Mouse (Mus musculus) hindbrain, embryonic 13.5 days (tissue): ENCODE results near the gene Ash1l. TPM values are rescaled to one million over a fixed set of nuclear protein-coding genes. Genes with fewer than 3 reads are reported as not detected.

Experiments
- ATAC-seq: fragments of 200-750 bp; cut with Nextera tagmentation; 2 replicates; pipeline ENCODE4 v1.8.0; 2017; ENCODE audit warnings: moderate TSS enrichment; ENCODE audit not compliant: low FRiP score
- H3K27ac ChIP-seq: fragments of 300-500 bp; sonication (generic); 2 replicates; pipeline ENCODE4 v1.5.1; 2015; ENCODE audit warnings: inconsistent platforms, mild to moderate bottlenecking, moderate library complexity
- H3K27me3 ChIP-seq: fragments of 300-500 bp; sonication (generic); 2 replicates; pipeline ENCODE4 v1.6.1; 2015; ENCODE audit warnings: mild to moderate bottlenecking, inconsistent platforms
- H3K36me3 ChIP-seq: fragments of 300-500 bp; sonication (generic); 2 replicates; pipeline ENCODE4 v1.6.1; 2015; ENCODE audit warnings: mild to moderate bottlenecking, inconsistent platforms
- H3K4me1 ChIP-seq: fragments of 300-500 bp; sonication (generic); replicated peaks from 2 replicates; pipeline ENCODE4 v1.6.1; 2015; ENCODE audit warnings: inconsistent platforms
- H3K4me2 ChIP-seq: fragments of 300-500 bp; sonication (generic); 2 replicates; pipeline ENCODE4 v1.6.1; 2015; ENCODE audit warnings: inconsistent platforms, mild to moderate bottlenecking, moderate library complexity
- H3K4me3 ChIP-seq: fragments of 300-500 bp; sonication (generic); 2 replicates; pipeline ENCODE4 v1.5.1; 2015; ENCODE audit warnings: mild to moderate bottlenecking, inconsistent platforms
- H3K9ac ChIP-seq: fragments of 300-500 bp; sonication (generic); 2 replicates; pipeline ENCODE4 v1.6.1; 2015; ENCODE audit warnings: mild to moderate bottlenecking, inconsistent platforms
- H3K9me3 ChIP-seq: fragments of 300-500 bp; sonication (generic); 2 replicates; pipeline ENCODE4 v1.6.1; 2016; ENCODE audit warnings: inconsistent platforms
- WGBS: fragments of 180-500 bp; shearing (Covaris S2); methylation state at CpG from one replicate; pipeline ENCODE4 v1.1.7; 2015; 5-methylcytosine and 5-hydroxymethylcytosine counted together
- polyA plus RNA-seq: library from polyadenylated mRNA; unstranded; fragments of >200 nt; fragmentation: Nextera tagmentation; extraction: Ambion mirVana; gene quantifications from 2 replicates; pipeline ENCODE4 v1.2.1, GENCODE M21; 2015

Gene Ash1l
- polyA plus RNA-seq, 1 experiment from 2014 or later, result 21.5 TPM

GRCm38 (mm10) chr3:89101812-89102494 is 151.5 kb downstream of the Ash1l start, which contains the start of gene Fdps:
Gene Fdps, minus strand, starts transcription at chr3:89101959.
- Histone ChIP-seq H3K9me3 (no peaks in the 10 kb centered on the region), H3K36me3 (peaks cover 28% of the 10 kb centered on the region), H3K27ac (peak within 1 kb of the TSS; percentile 81), H3K9ac (peak within 1 kb of the TSS; percentile 86), H3K4me3 (peak within 1 kb of the TSS; percentile 71), H3K4me2 (peak within 1 kb of the TSS; percentile 88), H3K4me1 (peaks cover 33% of the 10 kb centered on the region), H3K27me3 (no peaks in the 10 kb centered on the region)
- WGBS, result under 1% methylated on average over 26 of the region's 26 CpGs
- ATAC-seq, result peak; percentile 99

GRCm38 (mm10) chr3:89102495-89103290 is 152.3 kb downstream of the Ash1l start:
- ATAC-seq, result no peak
- Histone ChIP-seq H3K9me3 (no peaks in the 10 kb centered on the region), H3K27ac (peak overlapping the region; percentile 81), H3K36me3 (peaks cover 22% of the 10 kb centered on the region), H3K4me3 (peak overlapping the region; percentile 71), H3K9ac (peak overlapping the region; percentile 30; the same call in 1 of the 2 replicates), H3K4me1 (peaks cover 33% of the 10 kb centered on the region), H3K27me3 (no peaks in the 10 kb centered on the region), H3K4me2 (peak overlapping the region; percentile 55)
- WGBS, result 67% methylated on average over 12 of the region's 12 CpGs

- no peak overlapping the region for H3K9ac ChIP-seq
- no peak for ATAC-seq
- H3K4me2 ChIP-seq, result no peak overlapping the region
- H3K4me3 ChIP-seq, result no peak overlapping the region
- 83% methylated on average over 4 of the region's 4 CpGs for WGBS
- H3K27me3 ChIP-seq, result no peaks in the 10 kb centered on the region
- H3K27ac ChIP-seq, result no peak overlapping the region
- H3K9me3 ChIP-seq, result no peaks in the 10 kb centered on the region
- H3K4me1 ChIP-seq, result peaks cover 31% of the 10 kb centered on the region
- peaks cover 17% of the 10 kb centered on the region for H3K36me3 ChIP-seq
Measured at GRCm38 (mm10) chr3:89103291-89103595, 152.8 kb downstream of the Ash1l start.

- Histone ChIP-seq H3K4me3 (no peak overlapping the region), H3K36me3 (no peaks in the 10 kb centered on the region), H3K4me1 (peaks cover 6% of the 10 kb centered on the region), H3K27me3 (no peaks in the 10 kb centered on the region), H3K4me2 (no peak overlapping the region), H3K9me3 (no peaks in the 10 kb centered on the region), H3K27ac (no peak overlapping the region), H3K9ac (no peak overlapping the region)
- no peak for ATAC-seq
Measured at GRCm38 (mm10) chr3:89106881-89107280, 156.5 kb downstream of the Ash1l start.

- Histone ChIP-seq H3K4me2 (no peak overlapping the region), H3K4me3 (no peak overlapping the region), H3K27ac (no peak overlapping the region), H3K27me3 (no peaks in the 10 kb centered on the region), H3K9ac (no peak overlapping the region), H3K9me3 (no peaks in the 10 kb centered on the region), H3K36me3 (no peaks in the 10 kb centered on the region), H3K4me1 (peaks cover 2% of the 10 kb centered on the region; the same call in 1 of the 2 replicates)
- 73% methylated on average over 3 of the region's 3 CpGs for WGBS
- no peak for ATAC-seq
Measured at GRCm38 (mm10) chr3:89107545-89107944, 157.1 kb downstream of the Ash1l start.

- WGBS, result 76% methylated on average over 1 of the region's 1 CpGs
- no peak overlapping the region for H3K27ac ChIP-seq
- no peaks in the 10 kb centered on the region for H3K9me3 ChIP-seq
- no peaks in the 10 kb centered on the region for H3K4me1 ChIP-seq
- no peak overlapping the region for H3K4me3 ChIP-seq
- ATAC-seq, result no peak
- H3K27me3 ChIP-seq, result no peaks in the 10 kb centered on the region
- H3K9ac ChIP-seq, result no peak overlapping the region
- H3K36me3 ChIP-seq, result no peaks in the 10 kb centered on the region
- no peak overlapping the region for H3K4me2 ChIP-seq
Measured at GRCm38 (mm10) chr3:89108146-89108545, 157.7 kb downstream of the Ash1l start.

- WGBS, result 89% methylated on average over 4 of the region's 4 CpGs
- no peak overlapping the region for H3K4me3 ChIP-seq
- no peaks in the 10 kb centered on the region for H3K4me1 ChIP-seq
- H3K27ac ChIP-seq, result no peak overlapping the region
- no peaks in the 10 kb centered on the region for H3K9me3 ChIP-seq
- H3K27me3 ChIP-seq, result no peaks in the 10 kb centered on the region
- ATAC-seq, result no peak
- H3K4me2 ChIP-seq, result no peak overlapping the region
- no peak overlapping the region for H3K9ac ChIP-seq
- H3K36me3 ChIP-seq, result no peaks in the 10 kb centered on the region
Measured at GRCm38 (mm10) chr3:89113058-89113457, 162.6 kb downstream of the Ash1l start.

- WGBS, result 0% methylated on average over 2 of the region's 2 CpGs
- H3K4me2 ChIP-seq, result no peak overlapping the region
- no peaks in the 10 kb centered on the region for H3K9me3 ChIP-seq
- no peak overlapping the region for H3K27ac ChIP-seq
- H3K36me3 ChIP-seq, result no peaks in the 10 kb centered on the region
- H3K4me1 ChIP-seq, result no peaks in the 10 kb centered on the region
- no peak for ATAC-seq
- no peak overlapping the region for H3K4me3 ChIP-seq
- H3K9ac ChIP-seq, result no peak overlapping the region
- H3K27me3 ChIP-seq, result no peaks in the 10 kb centered on the region
Measured at GRCm38 (mm10) chr3:89115522-89115921, 165.1 kb downstream of the Ash1l start.

GRCm38 (mm10) chr3:89123313-89123712 is 172.9 kb downstream of the Ash1l start:
- Histone ChIP-seq H3K4me2 (no peak overlapping the region), H3K36me3 (no peaks in the 10 kb centered on the region), H3K27me3 (no peaks in the 10 kb centered on the region), H3K9ac (no peak overlapping the region), H3K27ac (no peak overlapping the region), H3K4me1 (no peaks in the 10 kb centered on the region), H3K9me3 (no peaks in the 10 kb centered on the region), H3K4me3 (no peak overlapping the region)
- ATAC-seq, result no peak
- 83% methylated on average over 2 of the region's 2 CpGs for WGBS

- H3K9me3 ChIP-seq, result no peaks in the 10 kb centered on the region
- no peaks in the 10 kb centered on the region for H3K36me3 ChIP-seq
- H3K4me3 ChIP-seq, result no peak overlapping the region
- WGBS, result 87% methylated on average over 3 of the region's 3 CpGs
- H3K27ac ChIP-seq, result no peak overlapping the region
- no peaks in the 10 kb centered on the region for H3K4me1 ChIP-seq
- no peak overlapping the region for H3K9ac ChIP-seq
- no peak for ATAC-seq
- H3K4me2 ChIP-seq, result no peak overlapping the region
- H3K27me3 ChIP-seq, result no peaks in the 10 kb centered on the region
Measured at GRCm38 (mm10) chr3:89124241-89124640, 173.8 kb downstream of the Ash1l start.

GRCm38 (mm10) chr3:89125981-89126380 is 175.6 kb downstream of the Ash1l start:
- H3K27ac ChIP-seq, result no peak overlapping the region
- no peaks in the 10 kb centered on the region for H3K36me3 ChIP-seq
- H3K4me1 ChIP-seq, result no peaks in the 10 kb centered on the region
- no peak for ATAC-seq
- 92% methylated on average over 3 of the region's 3 CpGs for WGBS
- no peak overlapping the region for H3K4me3 ChIP-seq
- H3K9me3 ChIP-seq, result no peaks in the 10 kb centered on the region
- H3K4me2 ChIP-seq, result no peak overlapping the region
- H3K9ac ChIP-seq, result no peak overlapping the region
- no peaks in the 10 kb centered on the region for H3K27me3 ChIP-seq
